Mouse (Mus musculus): Measurements from ENCODE around the gene Stmn3. TPM values are rescaled to one million over a fixed set of nuclear protein-coding genes. Genes with fewer than 3 reads are reported as not detected.

Stmn3 gene
- polyA plus RNA-seq, 1 experiment from 2014 or later: 26.3 TPM

GRCm38 (mm10) chr2:181332542-181332941 is 18.2 kb upstream of the Stmn3 start:
- no peaks in the 10 kb centered on the region for H3K9me3 ChIP-seq (ENCODE audit: control insufficient read depth, low read length)
- peaks cover 12% of the 10 kb centered on the region; the same call in 1 of the 2 replicates for H3K36me3 ChIP-seq (ENCODE audit: control insufficient read depth, insufficient read depth, low read length)
- TF ChIP-seq EP300 (optimal IDR thresholded peaks at IDR 0.05): no peak
- no peak for TF ChIP-seq CTCF (IDR thresholded peaks at IDR 0.05; ENCODE audit: low read depth)
- H3K4me3 ChIP-seq (ENCODE audit: low read depth, low read length): no peak overlapping the region
- no peaks in the 10 kb centered on the region for H3K4me1 ChIP-seq (replicated peaks; ENCODE audit: control insufficient read depth, insufficient read depth)
- H3K27me3 ChIP-seq (ENCODE audit: control insufficient read depth, insufficient read depth, low read length): no peaks in the 10 kb centered on the region
- no peak overlapping the region for H3K9ac ChIP-seq (ENCODE audit: low read length)
- ATAC-seq (ENCODE audit: low FRiP score, low TSS enrichment) (no peak), DNase-seq (ENCODE audit: low spot score) (no peak)
- H3K27ac ChIP-seq (replicated peaks): no peak overlapping the region
- H3K4me2 ChIP-seq (replicated peaks; ENCODE audit: low read depth): no peak overlapping the region

DNA sequence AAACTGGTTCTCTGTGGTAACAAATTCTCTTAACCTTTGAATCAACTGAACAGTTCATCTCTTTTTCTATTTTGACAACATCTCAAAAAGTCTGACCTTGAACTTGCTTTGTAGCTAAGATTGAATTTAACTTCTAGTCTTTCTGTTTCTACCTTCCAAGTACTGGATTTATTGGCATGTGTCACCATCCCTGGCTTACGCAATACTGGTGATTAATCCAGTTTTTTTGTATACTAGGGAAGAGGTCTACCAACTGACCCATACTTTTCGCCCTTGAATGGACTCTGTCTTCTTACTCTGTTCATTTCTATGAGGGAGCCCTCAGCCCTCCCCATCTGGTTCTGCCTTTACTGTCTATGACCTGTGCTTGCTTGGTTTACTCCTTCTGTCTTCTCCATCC is 11.8 kb upstream of the Stmn3 start:
- Histone ChIP-seq H3K27me3 (ENCODE audit: control insufficient read depth, insufficient read depth, low read length) (no peaks in the 10 kb centered on the region), H3K27ac (replicated peaks) (no peak overlapping the region), H3K4me3 (ENCODE audit: low read depth, low read length) (no peak overlapping the region), H3K4me2 (replicated peaks; ENCODE audit: low read depth) (no peak overlapping the region), H3K9ac (ENCODE audit: low read length) (no peak overlapping the region), H3K36me3 (ENCODE audit: control insufficient read depth, insufficient read depth, low read length) (peaks cover 18% of the 10 kb centered on the region), H3K4me1 (replicated peaks; ENCODE audit: control insufficient read depth, insufficient read depth) (no peaks in the 10 kb centered on the region), H3K9me3 (ENCODE audit: control insufficient read depth, low read length) (no peaks in the 10 kb centered on the region)
- ATAC-seq (ENCODE audit: low FRiP score, low TSS enrichment): no peak
- no peak for DNase-seq (ENCODE audit: low spot score)
- TF ChIP-seq EP300 (optimal IDR thresholded peaks at IDR 0.05) (no peak), CTCF (IDR thresholded peaks at IDR 0.05; ENCODE audit: low read depth) (no peak)
- 94% methylated on average over 2 of the region's 2 CpGs for WGBS

- DNase-seq (ENCODE audit: low spot score) (no peak), ATAC-seq (ENCODE audit: low FRiP score, low TSS enrichment) (no peak)
- peaks cover 2% of the 10 kb centered on the region; the same call in 1 of the 2 replicates for H3K4me1 ChIP-seq (replicated peaks; ENCODE audit: control insufficient read depth, insufficient read depth)
- no peak overlapping the region for H3K4me3 ChIP-seq (ENCODE audit: low read depth, low read length)
- H3K9me3 ChIP-seq (ENCODE audit: control insufficient read depth, low read length): no peaks in the 10 kb centered on the region
- no peak overlapping the region for H3K27ac ChIP-seq (replicated peaks)
- no peak overlapping the region for H3K9ac ChIP-seq (ENCODE audit: low read length)
- H3K4me2 ChIP-seq (replicated peaks; ENCODE audit: low read depth): no peak overlapping the region
- WGBS: 84% methylated on average over 5 of the region's 5 CpGs
- H3K36me3 ChIP-seq (ENCODE audit: control insufficient read depth, insufficient read depth, low read length): peaks cover 17% of the 10 kb centered on the region
- TF ChIP-seq EP300 (optimal IDR thresholded peaks at IDR 0.05): no peak
- TF ChIP-seq CTCF (IDR thresholded peaks at IDR 0.05; ENCODE audit: low read depth): no peak
- H3K27me3 ChIP-seq (ENCODE audit: control insufficient read depth, insufficient read depth, low read length): no peaks in the 10 kb centered on the region
Measured at GRCm38 (mm10) chr2:181322136-181322535, 7.8 kb upstream of the Stmn3 start.

DNA sequence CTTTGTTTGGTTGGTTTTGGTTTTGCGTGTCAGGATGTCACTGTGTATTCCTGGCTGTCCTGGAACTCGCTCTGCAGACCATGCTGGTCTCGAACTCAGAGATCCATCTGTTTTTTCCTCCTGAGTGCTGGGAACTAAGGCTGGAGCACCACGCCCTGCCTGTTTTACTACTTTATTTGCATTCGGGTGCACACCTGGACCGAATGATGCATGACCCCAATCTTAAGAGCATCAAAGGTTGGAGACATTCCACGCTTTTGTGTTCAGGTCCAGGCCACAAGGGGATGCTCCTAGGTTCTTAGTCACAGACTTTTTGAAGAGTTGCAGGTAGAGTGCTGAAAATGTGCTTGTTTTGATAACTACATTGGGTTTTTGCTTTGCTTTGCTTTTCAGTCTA is 5.8 kb upstream of the Stmn3 start:
- no peak for DNase-seq (ENCODE audit: low spot score)
- ATAC-seq (ENCODE audit: low FRiP score, low TSS enrichment): no peak
- no peaks in the 10 kb centered on the region for H3K9me3 ChIP-seq (ENCODE audit: control insufficient read depth, low read length)
- peaks cover 17% of the 10 kb centered on the region for H3K36me3 ChIP-seq (ENCODE audit: control insufficient read depth, insufficient read depth, low read length)
- H3K27me3 ChIP-seq (ENCODE audit: control insufficient read depth, insufficient read depth, low read length): no peaks in the 10 kb centered on the region
- no peak overlapping the region for H3K27ac ChIP-seq (replicated peaks)
- 9% methylated on average over 7 of the region's 7 CpGs for WGBS
- H3K4me1 ChIP-seq (replicated peaks; ENCODE audit: control insufficient read depth, insufficient read depth): peaks cover 2% of the 10 kb centered on the region; the same call in 1 of the 2 replicates
- H3K9ac ChIP-seq (ENCODE audit: low read length): peak overlapping the region; percentile 61
- TF ChIP-seq EP300 (optimal IDR thresholded peaks at IDR 0.05): no peak
- TF ChIP-seq CTCF (IDR thresholded peaks at IDR 0.05; ENCODE audit: low read depth): no peak
- H3K4me2 ChIP-seq (replicated peaks; ENCODE audit: low read depth): peak overlapping the region; percentile 74
- peak overlapping the region; percentile 61 for H3K4me3 ChIP-seq (ENCODE audit: low read depth, low read length)

DNA sequence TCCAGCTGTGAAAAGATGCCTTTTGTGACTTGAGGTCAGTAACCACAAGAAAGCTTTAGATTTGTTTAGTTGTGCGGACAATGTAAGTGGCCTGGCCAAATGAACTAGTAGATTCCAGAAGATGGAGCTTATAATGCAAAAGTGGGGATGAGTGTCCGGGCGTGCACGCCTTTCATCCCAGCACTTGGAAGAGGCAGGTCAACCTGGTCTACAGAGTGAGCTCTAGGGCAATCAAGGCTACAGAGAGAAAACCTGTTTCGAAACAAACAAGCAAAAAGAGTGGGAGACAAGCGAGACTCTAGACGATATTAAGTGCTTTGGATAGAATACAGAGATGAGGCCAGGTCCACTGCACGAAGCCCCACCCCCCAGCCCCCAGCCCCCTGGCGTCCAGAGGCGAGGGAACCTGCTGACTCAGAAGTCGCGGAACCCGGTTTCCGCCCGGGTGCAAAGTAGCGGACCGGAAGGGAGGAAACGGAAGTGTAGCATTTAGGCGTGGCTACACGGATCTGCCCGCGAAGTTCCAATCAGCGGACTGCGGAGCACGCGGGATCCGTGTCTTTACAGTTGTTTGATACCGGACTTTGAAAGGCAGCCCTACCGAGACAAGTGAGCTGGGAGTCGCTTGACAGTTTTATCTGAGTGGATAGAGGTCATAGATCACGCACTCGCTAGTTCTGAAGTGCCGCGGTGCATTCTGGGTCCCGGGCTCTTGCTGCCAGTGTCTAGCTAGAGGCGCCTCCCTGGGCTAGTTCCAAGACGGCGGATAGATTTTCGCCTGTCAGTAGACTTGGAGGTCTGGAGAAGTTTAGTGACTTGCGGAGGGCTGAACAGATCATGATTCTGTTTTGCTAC is 5.2 kb upstream of the Stmn3 start, which contains the start of gene Rtel1:
Rtel1 (plus strand) TSS at position 492 of the 855 bp plus-strand sequence.
- peak within 1 kb of the TSS; percentile 74 for H3K4me2 ChIP-seq (replicated peaks; ENCODE audit: low read depth)
- 4% methylated on average over 40 of the region's 40 CpGs for WGBS
- peaks cover 17% of the 10 kb centered on the region; the same call in 1 of the 2 replicates for H3K36me3 ChIP-seq (ENCODE audit: control insufficient read depth, insufficient read depth, low read length)
- ATAC-seq (ENCODE audit: low FRiP score, low TSS enrichment): peak; percentile 93
- peak; percentile 88 for DNase-seq (ENCODE audit: low spot score)
- no peak for TF ChIP-seq EP300 (optimal IDR thresholded peaks at IDR 0.05)
- TF ChIP-seq CTCF (IDR thresholded peaks at IDR 0.05; ENCODE audit: low read depth): peak; percentile 45
- H3K9ac ChIP-seq (ENCODE audit: low read length): peak within 1 kb of the TSS; percentile 61
- H3K27me3 ChIP-seq (ENCODE audit: control insufficient read depth, insufficient read depth, low read length): no peaks in the 10 kb centered on the region
- H3K4me1 ChIP-seq (replicated peaks; ENCODE audit: control insufficient read depth, insufficient read depth): peaks cover 2% of the 10 kb centered on the region; the same call in 1 of the 2 replicates
- no peaks in the 10 kb centered on the region for H3K9me3 ChIP-seq (ENCODE audit: control insufficient read depth, low read length)
- peak within 1 kb of the TSS; percentile 61 for H3K4me3 ChIP-seq (ENCODE audit: low read depth, low read length)
- 0 out of 2 replicates have a peak within 1 kb of the TSS, but pooled peaks have one; percentile 18 for H3K27ac ChIP-seq (replicated peaks)
